Mouse (Mus musculus) 3134 (cell line): ENCODE measurements around the gene Majin.
A peak's percentile ranks its signal among the peaks of the same experiment; 100 is the strongest.

Source experiments
- DNase-seq: peaks from one replicate; pipeline ENCODE4 v3.0.0-alpha.2; 2011; ENCODE audit warnings: low spot score; ENCODE audit not compliant: insufficient read length; ENCODE audit errors: extremely low read depth

The Majin gene

DNA sequence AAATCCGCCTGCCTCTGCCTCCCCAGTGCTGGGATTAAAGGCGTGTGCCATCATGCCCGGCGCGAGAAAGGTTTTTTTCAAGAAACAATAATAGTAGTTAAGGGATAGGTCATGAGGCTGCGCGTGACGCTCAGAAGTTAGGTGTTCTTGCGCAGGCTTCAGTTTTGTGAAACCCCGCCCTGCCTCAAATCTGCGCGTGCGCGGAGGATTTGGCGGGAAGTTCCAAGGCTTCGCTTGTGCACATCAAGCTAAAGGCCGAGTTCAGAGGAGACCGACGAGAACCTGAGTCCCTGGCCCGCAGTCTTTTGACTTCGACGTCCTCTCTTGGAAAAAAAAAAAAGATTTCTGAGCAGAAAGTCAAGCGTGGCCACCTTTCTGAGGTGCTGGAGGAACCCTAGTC, at the start of gene Majin:
Gene Majin (plus strand): TSS at position 258 of the 400 bp plus-strand sequence.
- no peak for DNase-seq

- DNase-seq, result peak; percentile 74
Measured at GRCm38 (mm10) chr19:6136397-6136796, 47.8 kb upstream of the Majin start.

DNA sequence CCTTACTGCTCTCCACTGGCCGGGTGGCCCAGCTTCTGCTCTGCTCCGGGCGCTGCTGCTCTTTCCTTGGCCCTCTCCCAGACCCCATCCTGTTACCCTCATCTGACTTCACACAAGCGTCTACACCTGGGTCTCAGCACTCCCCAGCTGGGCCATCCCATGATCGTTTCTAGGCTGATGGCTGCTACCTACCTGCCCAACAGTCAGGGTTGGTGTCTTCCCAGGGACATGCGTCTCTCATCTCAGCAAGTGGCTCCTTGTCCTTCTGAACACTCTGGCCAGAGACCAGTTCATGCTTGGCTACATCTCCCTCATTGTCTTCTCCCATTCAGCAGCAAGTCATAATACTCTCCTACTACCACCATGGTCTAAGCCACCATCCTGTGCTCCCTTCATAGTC, 44.5 kb upstream of the Majin start:
- no peak for DNase-seq

DNA sequence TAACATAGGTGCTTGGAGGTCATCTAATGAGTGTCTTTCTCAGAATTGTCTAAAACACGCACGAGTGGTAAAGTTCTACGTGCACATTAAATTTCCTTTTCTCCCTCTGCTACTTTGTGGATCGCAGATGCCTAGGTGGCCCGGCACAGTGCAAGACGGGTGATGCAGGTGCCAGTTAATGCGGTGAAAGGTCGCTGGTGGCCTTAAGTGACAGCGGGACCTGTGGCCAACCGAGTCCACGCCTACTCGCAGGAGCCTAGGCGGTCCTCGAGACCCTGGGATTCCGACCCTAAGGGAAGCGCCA, 43.9 kb upstream of the Majin start:
- no peak for DNase-seq

DNA sequence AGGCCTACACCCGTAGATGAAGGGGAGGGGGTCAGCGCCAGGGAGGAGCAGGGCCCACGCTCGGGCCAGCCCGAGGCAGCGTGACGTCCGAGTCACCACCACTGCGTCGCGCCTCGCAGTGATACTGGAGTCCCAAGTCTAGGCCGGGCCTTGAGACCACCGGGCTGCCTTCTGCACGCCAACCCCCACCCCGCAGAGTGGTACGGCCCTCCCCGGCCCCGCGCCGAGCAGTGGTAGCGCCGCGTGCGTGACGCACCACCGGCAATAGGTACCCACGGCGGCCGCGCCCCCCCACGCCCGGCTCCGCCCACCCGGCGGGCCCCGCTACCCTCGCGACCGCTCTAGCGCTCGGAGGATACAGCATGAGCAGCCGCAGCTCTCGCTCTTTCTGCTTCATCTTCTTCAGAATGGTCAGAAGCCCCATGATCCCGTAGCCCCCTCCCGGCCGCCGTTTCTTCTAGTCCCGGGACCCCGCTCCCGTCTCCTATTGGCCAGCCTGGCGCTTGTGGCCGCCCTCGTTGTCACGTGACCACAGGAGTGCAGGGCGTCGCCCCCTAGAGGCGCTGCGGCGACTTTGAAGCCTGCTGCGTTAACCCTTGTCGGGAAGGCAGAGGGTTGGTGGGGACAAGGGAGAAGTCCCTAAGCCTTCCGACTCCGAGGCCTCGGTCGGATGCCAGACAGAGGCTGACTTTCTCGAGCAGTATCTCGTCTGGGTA, 43.4 kb upstream of the Majin start, which contains the start of gene Batf2:
Gene Batf2 (plus strand): TSS at position 306 of the 716 bp plus-strand sequence.
- peak; percentile 94 for DNase-seq

GRCm38 (mm10) chr19:6141394-6141749, 42.8 kb upstream of the Majin start, which contains the start of gene Arl2:
Gene Arl2 (minus strand): TSS chr19:6141548.
- DNase-seq, result no peak

DNA sequence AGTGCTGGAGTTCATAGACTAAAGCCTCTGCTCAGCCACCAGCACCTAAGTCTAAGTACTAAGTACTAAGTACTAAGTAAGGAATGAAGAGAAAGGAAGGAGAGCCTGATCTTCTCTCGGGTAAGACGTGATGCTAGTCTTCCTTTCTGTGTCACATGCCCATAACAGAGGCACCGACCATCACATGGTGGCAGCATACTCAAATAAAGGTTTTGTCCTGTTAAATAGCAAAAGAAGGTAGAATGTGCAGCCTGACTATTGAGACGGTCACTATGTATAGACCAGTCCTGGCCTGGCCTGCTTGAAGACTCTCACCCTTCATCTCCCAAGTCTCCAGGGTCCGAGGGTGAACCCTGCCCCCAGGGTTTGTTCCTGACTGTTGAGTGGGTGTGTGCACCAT, 39.3 kb upstream of the Majin start:
- no peak for DNase-seq

- no peak for DNase-seq
Measured at GRCm38 (mm10) chr19:6155174-6155573, 29.0 kb upstream of the Majin start.

GRCm38 (mm10) chr19:6156372-6156771, 27.8 kb upstream of the Majin start:
- DNase-seq, result no peak

DNA sequence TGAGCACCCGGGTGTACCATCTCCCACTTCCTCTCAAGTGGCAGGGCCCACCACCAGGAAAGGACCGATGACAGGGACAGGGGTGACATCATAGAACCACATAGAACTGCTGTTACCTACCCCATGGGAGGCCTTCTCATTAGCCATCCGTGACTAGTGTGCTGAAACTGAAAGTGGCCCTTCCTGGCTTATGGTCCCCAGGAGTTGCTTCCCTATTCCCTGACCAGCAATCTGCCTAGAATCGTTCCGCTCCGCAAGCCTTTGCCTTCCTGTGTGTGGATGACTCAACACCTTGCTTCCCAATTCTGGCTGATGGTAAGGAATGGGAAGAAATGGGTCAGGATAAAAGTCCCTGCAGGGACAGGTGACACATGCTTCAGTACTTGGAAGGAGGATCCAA, 27.0 kb upstream of the Majin start:
- DNase-seq, result peak; percentile 53

- DNase-seq, result no peak
Measured at GRCm38 (mm10) chr19:6163872-6164547, 20.2 kb upstream of the Majin start.

- no peak for DNase-seq
Measured at GRCm38 (mm10) chr19:6166750-6167149, 17.4 kb upstream of the Majin start.

DNA sequence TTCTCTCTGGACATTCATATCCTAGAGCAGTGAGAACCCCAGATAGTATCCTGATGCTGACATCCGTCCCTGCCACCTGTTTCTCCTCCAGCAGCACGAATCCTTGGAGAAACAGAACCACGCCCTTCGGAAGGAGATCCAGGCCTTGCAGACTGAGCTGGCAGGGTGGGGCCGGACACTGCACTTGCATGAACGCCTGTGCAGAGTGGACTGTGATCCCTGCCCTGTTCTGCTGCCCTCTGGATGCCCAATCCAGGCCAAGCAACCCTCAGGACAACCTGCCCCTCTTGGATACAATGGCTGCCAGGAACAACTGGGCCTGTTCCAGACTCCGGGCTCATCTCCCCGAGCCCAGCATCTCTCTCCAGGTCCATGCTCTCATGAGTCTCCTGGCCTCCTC, 13.0 kb upstream of the Majin start:
- DNase-seq, result no peak

GRCm38 (mm10) chr19:6174771-6175170, 9.4 kb upstream of the Majin start:
- DNase-seq, result no peak

DNA sequence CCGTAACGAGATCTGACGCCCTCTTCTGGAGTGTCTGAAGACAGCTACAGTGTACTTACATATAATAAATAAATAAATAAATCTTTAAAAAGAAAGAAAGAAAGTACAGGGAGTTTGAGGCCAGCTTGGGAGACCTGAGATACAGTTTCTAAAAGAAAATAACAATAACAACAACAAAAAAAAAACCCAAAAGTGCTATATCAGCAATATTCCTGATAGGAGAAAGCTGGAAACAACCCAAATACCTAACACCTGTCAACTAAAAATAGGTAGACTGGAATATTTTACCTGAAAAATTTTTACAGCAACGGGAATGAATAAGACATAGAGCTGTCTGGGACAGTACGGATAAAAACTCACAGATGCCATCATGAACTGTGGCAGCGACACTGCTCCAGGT, 5.4 kb upstream of the Majin start:
- no peak for DNase-seq

DNA sequence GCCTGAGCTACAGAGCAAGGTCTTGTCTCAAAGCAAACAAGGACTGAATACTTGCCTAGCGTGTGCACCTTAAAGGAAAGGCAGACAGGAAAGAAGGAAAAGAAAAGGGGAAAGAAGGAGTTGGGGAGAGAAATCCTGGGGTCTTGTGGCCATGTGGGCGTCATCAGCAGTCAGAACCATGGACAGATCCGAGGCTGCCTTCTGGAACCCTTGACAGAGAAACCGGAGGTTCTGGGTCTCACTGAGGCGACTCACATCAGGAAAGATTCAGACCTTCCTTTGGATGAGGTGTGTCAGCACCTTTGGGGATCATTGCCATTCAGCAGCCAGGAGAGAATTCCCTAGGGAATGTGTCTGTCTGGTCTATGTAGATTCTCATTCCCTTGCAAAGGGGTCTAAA, 2.6 kb upstream of the Majin start:
- DNase-seq, result no peak

DNA sequence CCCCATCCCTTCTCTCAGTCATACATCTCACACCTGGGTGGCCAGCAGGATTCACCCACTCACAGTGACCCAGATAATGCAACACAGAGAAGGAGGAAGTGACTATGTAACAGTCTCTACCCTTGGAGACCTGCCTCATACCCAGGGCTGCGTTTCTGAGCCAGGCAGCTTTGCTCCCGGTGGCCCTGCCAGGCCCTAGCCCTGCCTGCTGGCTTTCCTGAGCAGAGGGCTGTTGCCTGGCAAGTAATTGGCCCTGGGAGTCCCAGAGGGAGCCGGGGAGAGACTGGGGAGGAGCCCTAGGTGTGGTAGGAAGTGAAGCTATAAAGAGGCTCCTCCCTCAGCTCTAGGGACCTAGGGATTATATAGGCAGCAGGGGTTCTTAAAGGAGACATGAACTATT, 1.7 kb upstream of the Majin start:
- no peak for DNase-seq

DNA sequence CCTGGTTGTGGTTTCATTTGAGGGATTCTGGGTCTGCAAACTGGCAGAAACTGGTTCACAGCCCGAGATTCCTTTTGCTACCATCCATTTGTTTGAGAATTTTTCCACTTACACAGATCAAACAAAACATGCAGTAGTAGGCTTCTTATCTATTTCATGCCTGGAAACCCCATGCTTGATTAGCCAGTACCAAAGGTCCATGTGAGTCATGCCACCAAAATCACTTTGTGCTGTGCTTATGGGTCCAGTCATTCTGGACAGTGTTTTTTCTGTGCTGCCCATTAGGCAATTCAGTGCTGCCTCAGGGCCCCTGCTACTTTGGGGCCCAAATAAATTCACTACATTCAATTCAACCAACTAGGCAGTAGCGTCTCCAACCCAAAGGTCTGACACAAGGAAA, 20.1 kb downstream of the Majin start:
- no peak for DNase-seq

GRCm38 (mm10) chr19:6206716-6207115, 22.5 kb downstream of the Majin start:
- no peak for DNase-seq

GRCm38 (mm10) chr19:6216046-6216705, 32.0 kb downstream of the Majin start:
- DNase-seq, result no peak

DNA sequence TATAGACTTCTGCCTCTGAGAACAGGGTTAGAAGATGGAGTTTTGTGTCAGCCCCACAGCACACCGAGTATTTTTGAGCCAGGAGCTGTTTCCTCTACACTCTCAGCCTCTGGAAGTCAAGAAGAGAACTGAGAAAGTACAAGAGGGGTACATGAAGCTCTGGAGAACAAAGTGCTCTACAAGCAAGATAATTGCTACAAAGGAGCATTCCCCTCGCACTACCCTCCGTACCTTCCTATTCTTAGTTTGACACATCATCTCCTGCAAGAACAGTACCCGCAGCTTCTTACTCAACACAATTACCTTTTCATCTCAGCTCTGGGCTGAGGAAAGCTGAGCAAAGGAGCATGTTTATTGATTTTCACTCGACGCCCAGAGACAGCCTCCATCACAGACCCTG, 34.4 kb downstream of the Majin start:
- DNase-seq, result no peak

DNA sequence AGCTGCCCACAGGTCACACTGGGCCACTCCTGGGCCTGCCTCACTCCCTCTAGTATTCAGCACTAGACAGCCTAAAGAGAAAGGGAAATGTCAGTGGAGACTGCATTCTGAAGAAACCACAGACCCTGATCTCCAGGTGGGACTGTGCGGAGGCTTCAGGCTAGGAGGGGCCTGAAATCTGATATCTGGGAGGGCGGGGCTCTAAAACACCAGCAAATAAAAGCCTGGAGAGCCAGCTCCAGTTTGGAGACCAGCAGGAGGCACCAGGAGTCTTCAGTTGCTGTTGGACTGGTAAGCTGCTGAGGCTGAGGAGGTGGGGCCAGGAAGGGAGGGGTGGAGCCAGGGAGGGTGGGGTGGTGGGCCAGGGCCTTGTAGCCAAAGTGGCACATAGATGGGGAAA, 41.9 kb downstream of the Majin start, which contains the start of gene Gpha2:
Gene Gpha2 (plus strand): TSS at position 246 of the 400 bp plus-strand sequence.
- no peak for DNase-seq
